Mouse (Mus musculus) midbrain, embryonic 14.5 days (tissue): ENCODE data around the gene Fam189a1. TPM values are rescaled to one million over a fixed set of nuclear protein-coding genes. Genes with fewer than 3 reads are reported as not detected.
A peak's percentile ranks its signal among the peaks of the same experiment; 100 is the strongest.

Experiments used
- ATAC-seq: fragments of 200-750 bp; cut with Nextera tagmentation; 2 replicates; pipeline ENCODE4 v1.8.0; 2017; ENCODE audit warnings: moderate number of reproducible peaks, moderate library complexity; ENCODE audit not compliant: low FRiP score, low TSS enrichment
- DNase-seq: peaks from one replicate; pipeline ENCODE4 v3.0.0-alpha.2; 2015
- H3K27ac ChIP-seq: fragments of 300-500 bp; sonication (generic); replicated peaks from 2 replicates; pipeline ENCODE4 v1.5.1; 2014; ENCODE audit warnings: mild to moderate bottlenecking, low read depth, low read length, moderate library complexity
- H3K27me3 ChIP-seq: fragments of 300-500 bp; sonication (generic); 2 replicates; pipeline ENCODE4 v1.6.1; 2014; ENCODE audit warnings: low read length, control low read depth, mixed read lengths; ENCODE audit not compliant: control insufficient read depth, insufficient read depth
- H3K36me3 ChIP-seq: fragments of 300-500 bp; sonication (generic); 2 replicates; pipeline ENCODE4 v1.6.1; 2014; ENCODE audit warnings: low read length, control low read depth; ENCODE audit not compliant: control insufficient read depth, insufficient read depth
- H3K4me1 ChIP-seq: fragments of 300-500 bp; sonication (generic); 2 replicates; pipeline ENCODE4 v1.6.1; 2014; ENCODE audit warnings: mild to moderate bottlenecking, antibody characterized with exemption, low read length, control low read depth; ENCODE audit not compliant: control insufficient read depth, insufficient read depth
- H3K4me2 ChIP-seq: fragments of 300-500 bp; sonication (generic); 2 replicates; pipeline ENCODE4 v1.6.1; 2014; ENCODE audit warnings: mild to moderate bottlenecking, low read length, moderate library complexity
- H3K4me3 ChIP-seq: fragments of 300-500 bp; sonication (generic); replicated peaks from 2 replicates; pipeline ENCODE4 v1.5.1; 2014; ENCODE audit warnings: low read depth, low read length
- H3K9ac ChIP-seq: fragments of 300-500 bp; sonication (generic); replicated peaks from 2 replicates; pipeline ENCODE4 v1.6.1; 2014; ENCODE audit warnings: mild to moderate bottlenecking, low read length, moderate library complexity
- H3K9me3 ChIP-seq: fragments of 300-500 bp; sonication (generic); 2 replicates; pipeline ENCODE4 v1.6.1; 2016; ENCODE audit warnings: low read length, control low read depth, mixed read lengths; ENCODE audit not compliant: control insufficient read depth
- WGBS: fragments of 180-500 bp; shearing (Covaris S2); extraction: QIAGEN DNeasy Blood & Tissue Kit; methylation state at CpG from one replicate; pipeline ENCODE4 v1.1.7; 2014; 5-methylcytosine and 5-hydroxymethylcytosine counted together
- polyA plus RNA-seq: library from polyadenylated mRNA; unstranded; fragments of >200 nt; fragmentation: Nextera tagmentation; extraction: Ambion mirVana; gene quantifications from 2 replicates; pipeline ENCODE4 v1.2.1, GENCODE M21; 2014

The Fam189a1 gene
- polyA plus RNA-seq, 1 experiment from 2014 or later: 9.9 TPM

GRCm38 (mm10) chr7:64839801-64840575 is 316.4 kb downstream of the Fam189a1 start:
- Histone ChIP-seq H3K27ac (0 out of 2 replicates have a peak overlapping the region, but pooled peaks have one; percentile 8), H3K9me3 (no peaks in the 10 kb centered on the region), H3K4me2 (peak overlapping the region; percentile 52), H3K9ac (no peak overlapping the region; the same call in 1 of the 2 replicates), H3K4me3 (peak overlapping the region; percentile 18; the same call in 1 of the 2 replicates), H3K4me1 (peaks cover 17% of the 10 kb centered on the region), H3K36me3 (no peaks in the 10 kb centered on the region), H3K27me3 (no peaks in the 10 kb centered on the region)
- DNase-seq (peak; percentile 76), ATAC-seq (peak; percentile 79)
- WGBS: under 1% methylated on average over 21 of the region's 21 CpGs

- Histone ChIP-seq H3K4me1 (peaks cover 17% of the 10 kb centered on the region), H3K9ac (no peak overlapping the region), H3K27me3 (no peaks in the 10 kb centered on the region), H3K27ac (no peak overlapping the region), H3K9me3 (no peaks in the 10 kb centered on the region), H3K4me2 (no peak overlapping the region), H3K4me3 (no peak overlapping the region), H3K36me3 (no peaks in the 10 kb centered on the region)
- WGBS: 78% methylated on average over 2 of the region's 2 CpGs
- ATAC-seq: no peak
- no peak for DNase-seq
Observed at GRCm38 (mm10) chr7:64839281-64839680, 317.1 kb downstream of the Fam189a1 start.

- H3K27me3 ChIP-seq: no peaks in the 10 kb centered on the region
- no peak overlapping the region for H3K27ac ChIP-seq
- H3K4me2 ChIP-seq: no peak overlapping the region
- DNase-seq (no peak), ATAC-seq (no peak)
- H3K4me3 ChIP-seq: no peak overlapping the region
- no peaks in the 10 kb centered on the region for H3K36me3 ChIP-seq
- 34% methylated on average over 5 of the region's 5 CpGs for WGBS
- H3K4me1 ChIP-seq: no peaks in the 10 kb centered on the region
- no peaks in the 10 kb centered on the region for H3K9me3 ChIP-seq
- no peak overlapping the region for H3K9ac ChIP-seq
Observed at GRCm38 (mm10) chr7:64830214-64830995, 326.0 kb downstream of the Fam189a1 start.

GRCm38 (mm10) chr7:64821081-64821480 is 335.3 kb downstream of the Fam189a1 start:
- ATAC-seq (no peak), DNase-seq (no peak)
- Histone ChIP-seq H3K9me3 (no peaks in the 10 kb centered on the region), H3K4me2 (no peak overlapping the region), H3K36me3 (no peaks in the 10 kb centered on the region), H3K4me3 (no peak overlapping the region), H3K4me1 (no peaks in the 10 kb centered on the region), H3K9ac (no peak overlapping the region), H3K27ac (no peak overlapping the region), H3K27me3 (no peaks in the 10 kb centered on the region)
- 78% methylated on average over 5 of the region's 5 CpGs for WGBS

GRCm38 (mm10) chr7:64819683-64820082 is 336.7 kb downstream of the Fam189a1 start:
- Histone ChIP-seq H3K9me3 (no peaks in the 10 kb centered on the region), H3K36me3 (no peaks in the 10 kb centered on the region), H3K4me1 (no peaks in the 10 kb centered on the region), H3K4me2 (no peak overlapping the region), H3K27me3 (no peaks in the 10 kb centered on the region), H3K4me3 (no peak overlapping the region), H3K9ac (no peak overlapping the region), H3K27ac (no peak overlapping the region)
- no peak for DNase-seq
- WGBS: 83% methylated on average over 9 of the region's 9 CpGs
- no peak for ATAC-seq

GRCm38 (mm10) chr7:64808876-64809275 is 347.5 kb downstream of the Fam189a1 start:
- ATAC-seq: no peak
- Histone ChIP-seq H3K27ac (no peak overlapping the region), H3K4me2 (no peak overlapping the region), H3K9ac (no peak overlapping the region), H3K4me1 (peaks cover 5% of the 10 kb centered on the region; the same call in 1 of the 2 replicates), H3K27me3 (no peaks in the 10 kb centered on the region), H3K9me3 (no peaks in the 10 kb centered on the region), H3K36me3 (no peaks in the 10 kb centered on the region), H3K4me3 (no peak overlapping the region)
- 14% methylated on average over 6 of the region's 6 CpGs for WGBS
- peak; percentile 45 for DNase-seq

GRCm38 (mm10) chr7:64805100-64805499 is 351.3 kb downstream of the Fam189a1 start:
- DNase-seq (no peak), ATAC-seq (no peak)
- Histone ChIP-seq H3K27ac (no peak overlapping the region), H3K4me3 (no peak overlapping the region), H3K9ac (no peak overlapping the region), H3K27me3 (no peaks in the 10 kb centered on the region), H3K4me2 (no peak overlapping the region), H3K9me3 (no peaks in the 10 kb centered on the region), H3K36me3 (no peaks in the 10 kb centered on the region), H3K4me1 (peaks cover 5% of the 10 kb centered on the region; the same call in 1 of the 2 replicates)
- WGBS: 66% methylated on average over 8 of the region's 8 CpGs

GRCm38 (mm10) chr7:64795554-64795953 is 360.8 kb downstream of the Fam189a1 start:
- 84% methylated on average over 6 of the region's 6 CpGs for WGBS
- H3K9ac ChIP-seq: no peak overlapping the region

More at GRCm38 (mm10) chr7:64795554-64795953, 360.8 kb downstream of the Fam189a1 start:
- Histone ChIP-seq H3K27me3 (no peaks in the 10 kb centered on the region), H3K9me3 (no peaks in the 10 kb centered on the region), H3K27ac (no peak overlapping the region), H3K4me1 (no peaks in the 10 kb centered on the region), H3K36me3 (no peaks in the 10 kb centered on the region), H3K4me2 (no peak overlapping the region), H3K4me3 (no peak overlapping the region)
- DNase-seq (no peak), ATAC-seq (no peak)
